8 mouse cellular contexts compared by ENCODE assay signal in the genomic region with DNA sequence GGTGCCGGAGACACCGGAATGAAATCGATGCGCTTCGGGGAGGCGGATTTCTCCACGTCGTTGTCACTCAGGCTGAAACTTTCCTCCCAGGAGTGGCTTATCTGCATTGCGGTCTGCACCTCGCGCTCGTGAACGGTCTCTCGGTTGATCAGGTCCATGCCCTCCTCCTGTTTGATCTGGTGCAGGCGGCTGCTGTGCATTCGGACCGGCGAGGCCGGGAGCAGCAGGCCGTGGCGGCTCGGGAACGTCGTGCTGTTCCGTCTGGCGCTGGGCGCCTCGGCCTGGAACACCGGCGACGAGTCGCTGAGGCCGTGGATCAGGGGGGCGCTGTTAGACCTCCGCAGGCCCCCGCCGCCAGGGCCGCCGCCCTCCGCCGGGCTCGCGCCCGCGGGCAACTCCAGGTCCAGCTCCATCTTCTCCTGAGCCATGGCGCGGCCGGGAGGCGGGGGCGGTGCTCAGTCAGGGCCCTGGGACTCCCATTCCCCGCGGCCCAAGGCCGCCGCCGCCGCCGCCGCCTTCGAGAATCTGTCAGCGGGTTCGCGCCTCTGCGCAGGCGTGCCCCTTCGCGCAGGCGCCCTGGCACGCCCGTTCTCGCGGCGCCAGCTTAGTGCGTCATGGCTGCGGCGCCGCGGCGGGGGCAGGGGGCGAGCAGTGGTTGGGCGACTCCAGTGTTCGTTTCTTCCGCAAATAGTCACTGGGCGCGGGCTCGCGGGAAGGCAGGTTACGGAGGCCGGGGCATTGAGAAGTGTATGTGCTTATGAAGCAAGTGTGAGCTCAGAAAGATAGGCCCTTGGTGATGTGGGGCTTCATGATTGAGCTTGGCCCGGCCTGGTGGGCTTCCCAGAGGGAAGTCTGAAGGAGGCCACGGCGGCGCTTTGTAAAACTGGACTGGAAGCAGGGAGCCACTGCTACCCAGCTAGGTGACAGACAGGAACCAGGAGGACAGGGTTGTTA. TPM values are rescaled to one million over a fixed set of nuclear protein-coding genes. Genes with fewer than 3 reads are reported as not detected.
DNase-seq lines count a peak whose midpoint lies in the region; ATAC-seq and TF ChIP-seq lines count a peak whose summit lies in the region.

TSS of gene Fam122a (minus strand) at position 428 of the 954 bp plus-strand sequence.

- peak within 1 kb of the TSS; percentile 92 for H3K27ac ChIP-seq in MEL (ENCODE audit: control insufficient read depth, low read depth, low read length)
- H3K27ac ChIP-seq in cerebellum, adult 2 months (ENCODE audit: insufficient read depth, low read length) = peak within 1 kb of the TSS; percentile 76
- H3K27ac ChIP-seq in lung, embryonic 16.5 days (ENCODE audit: low read length) = peak within 1 kb of the TSS; percentile 93

- peaks cover 5 to 16% of the 10 kb centered on the region in 2 experiments for H3K4me1 ChIP-seq in MEL (ENCODE audit: control insufficient read depth in 1 of 2, insufficient read depth in 2 of 2, low read length in 2 of 2)
- peaks cover 4% of the 10 kb centered on the region; the same call in 1 of the 2 replicates for H3K4me1 ChIP-seq in cerebellum, adult 2 months (ENCODE audit: control insufficient read depth, insufficient read depth, low read length)
- H3K4me1 ChIP-seq in lung, embryonic 16.5 days (replicated peaks; ENCODE audit: control insufficient read depth, insufficient read depth, low read length) = peaks cover 6% of the 10 kb centered on the region

- peak; percentile 85 to 87 for TF ChIP-seq POLR2A in MEL (IDR thresholded peaks at IDR 0.05; ENCODE audit: control insufficient read depth in 1 of 2, insufficient read depth in 1 of 2, low read depth in 1 of 2, low read length in 2 of 2, poor library complexity in 1 of 2)
- peak; percentile 68; the same call in 1 of the 2 replicates for TF ChIP-seq POLR2A in cerebellum, adult 2 months (IDR thresholded peaks at IDR 0.05; ENCODE audit: borderline replicate concordance, insufficient read depth, low read length)

- no peaks in the 10 kb centered on the region for H3K27me3 ChIP-seq in MEL (ENCODE audit: control insufficient read depth in 1 of 2, insufficient read depth in 2 of 2, low read length in 2 of 2)
- H3K27me3 ChIP-seq in cerebellum, adult 2 months (ENCODE audit: control insufficient read depth, insufficient read depth, low read length) = no peaks in the 10 kb centered on the region
- H3K27me3 ChIP-seq in lung, embryonic 16.5 days (ENCODE audit: control insufficient read depth, insufficient read depth, low read depth, low read length) = no peaks in the 10 kb centered on the region

- TF ChIP-seq RAD21 in MEL (IDR thresholded peaks at IDR 0.05; ENCODE audit: low read depth, low read length) = no peak

- TF ChIP-seq CTCF in MEL (IDR thresholded peaks at IDR 0.05 in 2 of 3, conservative IDR thresholded peaks at IDR 0.05 in 1 of 3; ENCODE audit: control insufficient read depth in 1 of 3, insufficient read depth in 1 of 3, low read depth in 2 of 3, low read length in 3 of 3, poor library complexity in 1 of 3, severe bottlenecking in 1 of 3) = peak in 1 of 3 experiments; percentile 21; a peak in 1 of 6 replicates
- no peak for TF ChIP-seq CTCF in cerebellum, adult 2 months (IDR thresholded peaks at IDR 0.05; ENCODE audit: borderline replicate concordance, insufficient read depth, low read depth, low read length)

- H3K9me3 ChIP-seq in MEL (replicated peaks; ENCODE audit: insufficient read depth, low read length) = no peaks in the 10 kb centered on the region
- H3K9me3 ChIP-seq in lung, embryonic 16.5 days (ENCODE audit: control insufficient read depth, low read length) = no peaks in the 10 kb centered on the region

- H3K79me2 ChIP-seq in MEL (ENCODE audit: control insufficient read depth, insufficient read depth, low read length, poor library complexity) = peaks cover 20% of the 10 kb centered on the region

- DNase-seq in MEL (ENCODE audit: low read depth, low spot score) = peak; percentile 95
- peak; percentile 91 to 92 for DNase-seq in cerebellum, adult 2 months
- DNase-seq in forelimb bud, embryonic 11.5 days (ENCODE audit: low read depth, low spot score) = peak; percentile 94
- DNase-seq in layer of hippocampus, adult 9-10 months (ENCODE audit: low spot score) = peak; percentile 59
- DNase-seq in ovary, postnatal 10 days (ENCODE audit: low spot score) = peak; percentile 92
- DNase-seq in thymus, postnatal 10 days (ENCODE audit: low spot score in 2 of 2) = peak; percentile 86 to 92

- peak within 1 kb of the TSS; percentile 77 for H3K4me2 ChIP-seq in lung, embryonic 16.5 days (ENCODE audit: low read depth, low read length)

- ATAC-seq in hematopoietic stem cell, adult 5-6 weeks (replicated peaks in 1 of 2; ENCODE audit: insufficient read depth in 1 of 2, low FRiP score in 2 of 2, low TSS enrichment in 1 of 2, low read depth in 1 of 2, poor library complexity in 2 of 2, severe bottlenecking in 2 of 2) = peak; percentile 94 to 95
- ATAC-seq in lung, embryonic 16.5 days (ENCODE audit: low read depth) = peak; percentile 99

- TF ChIP-seq EP300 in MEL (IDR thresholded peaks at IDR 0.05; ENCODE audit: low read depth in 1 of 2, low read length in 2 of 2) = no peak; a peak in 1 of 4 replicates

- peaks cover 0 to 13% of the 10 kb centered on the region in 2 experiments; a peak in 2 of 4 replicates for H3K36me3 ChIP-seq in MEL (ENCODE audit: control insufficient read depth in 1 of 2, insufficient read depth in 2 of 2, low read length in 2 of 2)
- peaks cover 6% of the 10 kb centered on the region for H3K36me3 ChIP-seq in lung, embryonic 16.5 days (ENCODE audit: control insufficient read depth, insufficient read depth, low read length)

- peak within 1 kb of the TSS; percentile 91 for H3K9ac ChIP-seq in MEL (ENCODE audit: control insufficient read depth, low read depth, low read length, poor library complexity, severe bottlenecking)
- peak within 1 kb of the TSS; percentile 96 for H3K9ac ChIP-seq in lung, embryonic 16.5 days (ENCODE audit: low read length)

- WGBS in cerebellum, adult 2 months = under 1% methylated on average over 92 of the region's 92 CpGs
- under 1% methylated on average over 78 of the region's 92 CpGs for WGBS in lung, embryonic 16.5 days

- H3K4me3 ChIP-seq in MEL (ENCODE audit: control insufficient read depth in 1 of 2, insufficient read depth in 1 of 2, low read depth in 2 of 2, low read length in 2 of 2) = peak within 1 kb of the TSS; percentile 77 to 89
- H3K4me3 ChIP-seq in cerebellum, adult 2 months (replicated peaks; ENCODE audit: insufficient read depth, low read depth, low read length) = peak within 1 kb of the TSS; percentile 84
- H3K4me3 ChIP-seq in lung, embryonic 16.5 days (ENCODE audit: low read length) = peak within 1 kb of the TSS; percentile 90

TF ChIP-seq in MEL, 35 proteins besides CTCF, POLR2A, EP300 and RAD21:
- TF ChIP-seq POLR2AphosphoS2 (IDR thresholded peaks at IDR 0.05; ENCODE audit: low read length) = peak; percentile 75
- peak; percentile 88 for TF ChIP-seq HCFC1 (IDR thresholded peaks at IDR 0.05; ENCODE audit: low read depth, low read length)
- peak; percentile 87 for TF ChIP-seq ZMIZ1 (IDR thresholded peaks at IDR 0.05; ENCODE audit: low read depth, low read length)
- TF ChIP-seq NELFE (IDR thresholded peaks at IDR 0.05; ENCODE audit: low read depth, low read length) = peak; percentile 97
- TF ChIP-seq ETS1 (IDR thresholded peaks at IDR 0.05; ENCODE audit: low read depth, low read length) = 0 out of 2 replicates have a peak, but pooled peaks have one; percentile 26
- TF ChIP-seq TBP (IDR thresholded peaks at IDR 0.05; ENCODE audit: low read depth, low read length) = peak; percentile 52; the same call in 1 of the 2 replicates
- 0 out of 2 replicates have a peak, but pooled peaks have one; percentile 36 for TF ChIP-seq BHLHE40 (IDR thresholded peaks at IDR 0.05; ENCODE audit: borderline replicate concordance, low read depth, low read length)
- TF ChIP-seq GATA1 (IDR thresholded peaks at IDR 0.05; ENCODE audit: low read depth, low read length) = peak; percentile 56
- TF ChIP-seq SMC3 (IDR thresholded peaks at IDR 0.05; ENCODE audit: low read depth, low read length) = no peak; the same call in 1 of the 2 replicates
- TF ChIP-seq MAZ (IDR thresholded peaks at IDR 0.05; ENCODE audit: low read depth, low read length) = peak; percentile 96
- TF ChIP-seq ZC3H11A (IDR thresholded peaks at IDR 0.05; ENCODE audit: low read depth, low read length) = peak; percentile 14; the same call in 1 of the 2 replicates
- no peak; the same call in 1 of the 2 replicates for TF ChIP-seq MAX (IDR thresholded peaks at IDR 0.05; ENCODE audit: low read length)
- no peak; the same call in 1 of the 2 replicates for TF ChIP-seq E2F4 (IDR thresholded peaks at IDR 0.05; ENCODE audit: borderline replicate concordance, low read depth, low read length)
- peak; percentile 93 for TF ChIP-seq NRF1 (IDR thresholded peaks at IDR 0.05; ENCODE audit: insufficient read depth, low read depth, low read length, poor library complexity, severe bottlenecking)
- TF ChIP-seq MXI1 (IDR thresholded peaks at IDR 0.05; ENCODE audit: low read depth, low read length) = peak; percentile 61
- TF ChIP-seq ELF1 (IDR thresholded peaks at IDR 0.05; ENCODE audit: low read depth, low read length) = peak; percentile 87
- TF ChIP-seq USF2 (IDR thresholded peaks at IDR 0.05; ENCODE audit: borderline replicate concordance in 1 of 2, insufficient read depth in 1 of 2, low read depth in 1 of 2, low read length in 2 of 2) = no peak
- TF ChIP-seq UBTF (IDR thresholded peaks at IDR 0.05; ENCODE audit: borderline replicate concordance, insufficient read depth, low read depth, low read length) = peak; percentile 69; the same call in 1 of the 2 replicates
- TF ChIP-seq SIN3A (IDR thresholded peaks at IDR 0.05; ENCODE audit: low read length) = peak; percentile 67
- 0 out of 2 replicates have a peak, but pooled peaks have one; percentile 4 for TF ChIP-seq MYB (IDR thresholded peaks at IDR 0.05; ENCODE audit: low read depth, low read length)

RNA-seq across cellular contexts. Expression of gene Fam122a, which starts in this region (rescaled TPM):
- 3.9 and 4.5 TPM in 2 replicates for total RNA-seq in MEL (2012; rRNA removed)
- polyA plus RNA-seq in MEL (2012; ENCODE audit: insufficient read depth in 1 of 2, insufficient read length in 2 of 2, low read depth in 1 of 2, low replicate concordance in 2 of 2, missing spikeins in 1 of 2) = 10 to 100 TPM in 1 of 2 experiments, not detected in 1; 38.4 TPM
- polyA plus RNA-seq in cerebellum, adult 2 months (2012; rRNA removed) = 25.1 and 27.2 TPM in 2 replicates
- total RNA-seq in hematopoietic stem cell, adult 5-6 weeks (2017) = 5.4 TPM in 2 replicates
- 39.2 and 41.1 TPM in 2 replicates for polyA plus RNA-seq in lung, embryonic 16.5 days (2015; fragmentation: Nextera tagmentation; extraction: Ambion mirVana)

Comparison
In these comparisons a context has a peak if more than half of its experiments do, and no peak if none do; other contexts are left out.
1. Peak in every context shown above with its lines: DNase-seq, ATAC-seq, H3K4me3 ChIP-seq and H3K27ac ChIP-seq.